Mouse (Mus musculus) heart, postnatal 14 days (tissue): ENCODE measurements around the gene Kat14. TPM values are rescaled to one million over a fixed set of nuclear protein-coding genes. Genes with fewer than 3 reads are reported as not detected.

ENCODE experiments used
- DNase-seq, 2 experiments: peaks; one replicate each; pipeline ENCODE4 v3.0.0; 2021 to 2022
- intact Hi-C: fragments of 180-260 bp; cut with DNase I; formaldehyde crosslinking; loops from one replicate; pipeline ENCODE4 v1.15.1; 2025
- total RNA-seq, 2 experiments: library from RNA; stranded (reverse); gene quantifications; 2 replicates each; pipeline ENCODE4 v1.2.3; 2021

Kat14 gene
- total RNA-seq, 2 experiments from 2014 or later = 23.7 to 25.0 TPM

DNA sequence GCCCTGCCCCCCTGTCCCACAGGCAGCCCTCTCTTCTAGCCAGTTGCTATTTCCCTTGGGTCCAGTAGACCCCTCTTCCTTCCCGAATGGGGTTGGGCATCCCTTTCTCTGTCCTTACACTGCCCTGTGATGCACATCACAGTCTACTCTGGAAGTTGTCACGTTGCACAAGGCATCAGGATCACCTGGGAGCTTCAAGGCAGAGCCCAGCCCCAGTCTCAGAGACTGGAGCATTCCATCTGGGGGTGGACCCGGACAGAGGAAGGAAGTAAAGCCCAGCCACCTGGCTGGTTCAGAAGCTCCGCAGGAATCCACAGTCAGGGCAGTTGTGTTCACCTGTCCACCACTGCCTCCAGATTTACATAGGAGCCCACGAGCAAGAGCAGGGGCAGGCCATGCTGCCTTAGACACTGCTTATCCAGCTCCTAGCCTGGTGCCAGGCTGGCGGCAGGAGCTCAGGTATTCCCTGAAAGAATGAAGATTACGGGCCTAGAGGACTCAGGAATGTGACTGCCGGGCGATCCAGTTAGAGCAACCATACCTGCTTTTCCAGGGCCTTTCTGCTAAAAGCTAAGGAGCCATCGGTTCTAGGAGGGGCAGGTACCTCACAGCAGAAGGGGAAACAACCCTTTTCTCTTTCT, 6.4 kb downstream of the Kat14 start:
- DNase-seq = no peak
- intact Hi-C loops = no loop called here

DNA sequence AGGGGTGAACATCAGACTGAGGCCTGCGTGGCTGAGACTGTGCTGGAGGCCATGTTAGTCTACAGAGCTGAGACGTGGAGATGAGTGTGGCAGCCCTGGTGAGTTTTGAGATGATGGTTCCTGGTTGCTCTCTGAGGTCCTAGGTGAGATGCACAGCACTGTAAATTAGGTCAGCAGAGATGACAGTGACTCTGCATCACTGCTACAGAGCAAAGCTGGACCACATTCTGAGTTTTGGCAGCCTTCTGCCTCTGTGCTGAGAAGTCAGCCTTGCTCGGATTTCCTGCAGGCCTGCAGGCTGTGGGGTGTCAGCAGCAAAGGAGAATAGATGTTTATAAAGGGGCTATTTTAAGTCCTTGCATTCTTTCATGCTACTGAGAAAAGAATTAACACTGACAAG, 12.5 kb downstream of the Kat14 start:
- no peak for DNase-seq
- intact Hi-C loops = no loop called here

DNA sequence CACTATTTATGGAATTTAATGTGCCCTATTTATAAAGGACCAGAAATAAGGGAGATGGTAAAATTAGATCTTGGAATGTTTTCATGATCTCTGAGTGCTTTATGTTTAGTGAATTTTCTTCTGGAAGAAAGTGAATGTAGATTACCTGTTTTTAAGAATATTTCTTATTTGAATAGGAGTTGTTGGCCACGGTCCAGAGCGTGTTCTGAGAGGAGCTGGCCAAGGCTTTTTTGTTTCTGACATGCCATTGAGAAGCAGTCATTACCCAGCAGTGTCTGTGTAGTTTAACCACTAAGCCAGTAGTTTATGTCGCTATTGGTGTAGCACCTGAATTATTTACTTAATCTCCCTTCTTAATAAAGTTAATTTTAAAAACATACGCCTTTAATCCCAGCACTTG, 13.0 kb downstream of the Kat14 start:
- no peak for DNase-seq
- intact Hi-C loops = no loop called here

DNA sequence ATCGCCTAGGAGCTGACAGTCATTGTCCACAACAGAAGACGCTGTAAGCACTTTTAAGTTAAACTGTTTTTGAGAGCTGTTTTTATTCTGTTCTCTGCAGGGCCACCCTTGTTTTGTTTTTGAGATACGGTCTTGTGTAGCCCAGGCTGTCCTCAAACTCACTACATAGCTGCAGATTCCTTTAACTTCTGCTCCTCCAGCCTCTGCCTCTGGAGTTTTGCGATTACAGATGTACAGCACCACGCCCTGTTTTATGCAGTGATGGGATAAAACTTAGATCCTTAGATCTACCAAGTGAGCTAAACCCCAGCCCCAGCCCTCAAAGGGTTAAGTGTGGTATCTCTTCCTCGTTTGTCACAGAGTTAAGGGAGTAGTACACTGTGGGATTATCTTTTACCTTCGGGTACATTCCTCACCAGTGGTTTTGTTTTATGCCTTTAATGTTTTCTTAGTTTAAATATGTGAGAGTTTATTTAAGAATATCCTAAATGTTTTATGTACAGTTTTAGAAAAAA, 13.9 kb downstream of the Kat14 start:
- intact Hi-C loops = no loop called here
- DNase-seq = no peak

DNA sequence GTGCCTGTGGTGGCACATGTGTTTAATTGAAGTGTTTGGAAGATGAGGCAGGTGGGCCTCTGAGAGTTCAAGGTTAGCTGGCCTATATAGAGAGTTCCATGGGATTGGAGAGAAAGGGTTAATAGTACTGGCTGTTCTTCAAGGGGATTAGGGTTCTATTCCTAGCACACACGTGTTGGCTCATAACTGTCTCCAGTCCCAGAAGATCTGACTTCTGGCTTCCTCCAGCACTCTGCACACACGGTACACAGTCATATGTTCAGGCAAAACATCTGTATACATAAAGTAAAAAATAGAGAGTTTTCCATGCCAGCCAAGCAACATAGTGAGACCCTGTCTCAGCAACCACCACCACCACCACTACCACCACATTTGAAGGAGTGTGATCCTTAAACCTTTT, 17.5 kb downstream of the Kat14 start:
- no peak for DNase-seq
- intact Hi-C loops = no loop called here

DNA sequence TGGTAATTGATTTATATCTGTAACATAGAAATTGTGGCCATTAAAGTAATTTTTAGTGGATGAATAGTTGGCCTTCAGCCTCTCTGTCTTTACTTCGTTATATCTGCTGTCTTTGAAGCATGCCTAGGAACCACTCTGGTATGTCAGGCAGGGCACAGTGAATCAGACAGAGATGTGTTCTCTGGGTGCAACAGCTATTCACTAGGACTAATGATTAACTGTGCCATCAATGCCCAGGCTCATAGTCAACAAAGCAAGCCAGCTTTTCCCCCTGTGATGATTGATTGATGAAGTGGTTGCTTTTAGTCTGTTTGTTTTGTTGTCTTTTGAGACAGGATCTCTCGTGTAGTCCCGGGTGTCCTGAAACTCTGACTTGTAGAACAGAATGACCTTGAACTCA, 19.6 kb downstream of the Kat14 start:
- intact Hi-C loops = no loop called here
- DNase-seq = no peak

DNA sequence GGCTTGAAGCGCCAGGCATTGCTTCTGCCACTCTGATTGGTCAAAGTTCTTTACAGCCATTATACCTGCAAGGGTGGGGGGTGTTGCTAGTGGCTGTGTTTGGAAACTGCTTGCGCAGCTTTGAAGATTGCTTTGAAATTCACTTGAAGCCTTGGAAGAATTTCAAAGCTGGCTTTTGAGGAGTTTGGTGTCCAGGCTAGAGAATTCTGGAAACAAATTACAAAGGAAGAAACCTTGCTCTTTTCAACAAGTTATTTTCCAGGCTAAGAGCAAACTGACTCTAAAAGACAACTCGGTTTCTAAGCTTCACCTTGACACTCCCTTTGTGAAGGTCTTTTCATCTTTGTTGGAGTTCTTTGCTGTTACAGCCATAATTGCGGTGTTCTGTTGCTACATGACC, 30.7 kb downstream of the Kat14 start:
- intact Hi-C loops = no loop called here

DNA sequence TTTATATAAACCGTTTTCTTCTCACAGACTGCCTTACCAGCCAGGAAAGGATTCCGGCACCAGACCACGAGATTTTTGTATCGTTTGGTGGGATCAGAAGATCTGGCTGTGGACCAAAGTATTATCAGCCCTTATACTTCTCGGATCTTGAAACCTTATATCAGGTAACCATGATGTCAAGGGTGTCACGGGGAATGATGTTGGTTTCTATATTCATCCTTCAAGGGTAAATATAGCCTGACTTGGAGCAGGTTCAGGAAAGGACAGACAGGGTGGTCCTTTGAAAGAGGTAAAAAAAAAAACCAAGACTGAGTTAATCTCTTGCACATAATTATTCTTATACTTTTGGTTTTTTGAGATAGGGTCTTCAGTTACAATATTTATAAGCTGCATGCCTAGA, 31.9 kb downstream of the Kat14 start:
- intact Hi-C loops = no loop called here
- DNase-seq = no peak

More for the DNA sequence above, 30.7 kb downstream of the Kat14 start:
- no peak for DNase-seq

DNA sequence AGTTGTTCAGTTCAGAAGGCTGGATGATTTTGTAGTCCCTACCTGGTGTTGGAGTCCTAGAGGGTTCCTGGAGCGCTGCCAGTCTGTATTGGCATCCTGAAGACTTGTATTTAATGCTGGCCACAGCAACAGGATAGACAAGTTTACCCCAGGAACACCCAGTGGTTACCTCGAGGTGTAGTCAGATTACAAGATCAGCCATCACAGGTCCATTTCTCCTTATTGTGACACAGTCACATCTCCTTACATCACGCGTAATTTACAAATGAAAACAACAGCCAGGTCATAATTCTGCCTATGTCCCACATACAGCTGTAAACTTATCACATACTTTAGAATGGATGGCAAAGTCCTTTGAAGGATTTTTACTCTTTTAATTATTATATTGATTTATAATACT, 40.3 kb downstream of the Kat14 start:
- intact Hi-C loops = no loop called here

DNA sequence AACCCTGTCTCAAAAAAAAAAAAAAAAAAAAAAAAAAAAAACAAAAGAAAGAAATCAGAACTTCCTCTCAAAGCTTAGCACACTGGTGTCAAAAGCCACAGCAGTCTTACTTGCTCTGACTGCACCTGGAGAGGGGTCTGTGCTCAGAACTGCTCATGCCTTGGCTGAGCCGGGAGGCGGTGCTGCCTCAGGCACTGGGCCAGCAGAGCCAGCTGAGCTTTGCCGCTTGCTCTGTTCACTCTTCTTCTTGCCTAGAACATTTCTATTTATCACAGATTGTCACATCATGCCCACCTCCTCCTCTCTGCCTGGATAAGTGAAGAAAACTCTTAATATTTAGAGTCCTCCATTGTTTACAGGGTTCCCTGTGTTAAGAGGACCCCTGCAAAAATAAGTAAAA, 41.8 kb downstream of the Kat14 start:
- intact Hi-C loops = no loop called here
- peak; percentile 17 to 27 for DNase-seq

More for the DNA sequence above, 40.3 kb downstream of the Kat14 start:
- DNase-seq = no peak

DNA sequence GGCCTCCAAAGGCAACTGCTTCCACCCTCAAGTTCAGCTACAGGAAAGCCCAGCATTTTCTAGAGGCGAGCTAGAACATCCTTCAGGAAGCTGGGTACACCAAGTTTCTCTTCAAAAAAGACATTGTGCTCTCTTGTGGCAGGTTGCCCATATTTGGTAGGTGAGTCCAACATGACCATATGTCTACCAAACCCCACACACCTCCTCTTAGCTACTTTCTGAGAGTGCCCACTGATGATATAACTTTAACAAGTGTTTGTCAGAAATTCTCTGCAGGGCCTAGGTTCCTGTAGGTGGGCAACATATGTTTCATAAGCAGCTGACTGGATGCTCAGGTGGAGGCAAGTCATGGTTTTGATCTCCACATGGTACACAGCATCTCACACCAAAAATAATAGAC, 45.9 kb downstream of the Kat14 start:
- intact Hi-C loops = no loop called here
- DNase-seq = no peak

DNA sequence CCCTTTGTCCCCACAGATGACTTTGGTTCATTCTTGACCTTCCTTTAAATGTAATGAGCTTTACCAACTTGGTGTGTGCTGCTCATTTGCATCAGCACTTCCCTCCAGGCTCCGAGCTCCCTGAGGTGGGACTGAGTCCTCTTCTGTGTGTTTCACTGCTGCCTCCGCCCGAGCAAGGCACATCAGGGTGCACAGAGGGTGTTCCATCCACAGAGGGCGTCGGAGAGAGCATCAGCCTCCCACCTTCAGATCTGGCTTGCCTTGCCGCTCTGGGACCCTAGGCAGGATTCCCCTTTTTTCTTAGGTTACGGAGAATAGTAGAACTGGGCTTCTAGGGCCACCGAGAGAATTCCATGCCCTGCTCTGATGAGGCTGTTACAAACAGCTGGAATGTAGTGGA, 48.1 kb downstream of the Kat14 start:
- intact Hi-C loops = no loop called here
- DNase-seq = no peak

DNA sequence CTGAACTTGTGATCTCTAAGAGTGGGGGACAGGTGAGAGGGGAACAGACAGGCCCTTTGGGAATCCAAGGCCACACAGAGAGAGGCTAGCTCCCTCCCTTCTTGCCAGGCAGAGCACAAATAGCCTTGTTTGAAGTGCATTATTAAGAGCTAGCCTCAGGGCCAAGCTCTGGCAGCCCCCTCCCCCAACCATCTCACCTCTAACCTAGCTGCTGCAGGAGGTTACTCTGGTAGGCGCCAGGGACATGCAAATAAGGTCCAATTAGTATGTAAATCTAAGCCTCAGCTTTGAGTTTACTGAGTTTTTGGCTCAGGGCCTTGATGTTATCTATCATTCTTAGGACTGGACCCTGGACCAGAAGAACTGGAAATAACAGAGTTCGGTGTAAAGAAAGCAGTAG, 49.3 kb downstream of the Kat14 start:
- intact Hi-C loops = no loop called here
- no peak for DNase-seq

DNA sequence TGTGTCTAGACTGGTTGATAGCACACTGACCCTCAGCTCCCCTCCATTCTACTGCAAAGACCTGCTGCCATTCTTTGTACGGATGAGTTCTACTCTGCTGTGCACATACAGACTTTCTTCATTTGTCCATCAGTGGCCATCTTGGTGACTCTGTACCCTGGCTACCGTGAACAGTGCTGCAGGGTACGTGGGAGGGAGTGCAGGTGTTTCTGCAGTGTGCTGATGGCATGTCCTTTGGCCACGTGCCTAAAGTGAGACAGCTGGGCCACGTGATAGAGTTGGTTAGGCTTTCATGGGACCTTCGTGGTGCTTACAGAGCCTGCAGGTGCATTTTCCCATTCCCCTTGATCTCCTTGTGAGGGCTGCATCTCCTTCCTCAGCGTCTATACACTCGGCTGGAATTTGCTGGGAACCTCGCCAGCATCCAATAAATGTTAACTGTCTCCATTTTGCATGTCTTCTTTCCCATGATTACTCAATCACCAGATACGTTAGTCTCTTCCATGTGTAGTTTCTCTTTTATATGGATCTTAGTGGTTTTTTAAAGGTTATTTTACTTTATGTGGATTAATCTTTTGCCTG, 53.4 kb downstream of the Kat14 start:
- DNase-seq = no peak
- intact Hi-C loops = no loop called here

DNA sequence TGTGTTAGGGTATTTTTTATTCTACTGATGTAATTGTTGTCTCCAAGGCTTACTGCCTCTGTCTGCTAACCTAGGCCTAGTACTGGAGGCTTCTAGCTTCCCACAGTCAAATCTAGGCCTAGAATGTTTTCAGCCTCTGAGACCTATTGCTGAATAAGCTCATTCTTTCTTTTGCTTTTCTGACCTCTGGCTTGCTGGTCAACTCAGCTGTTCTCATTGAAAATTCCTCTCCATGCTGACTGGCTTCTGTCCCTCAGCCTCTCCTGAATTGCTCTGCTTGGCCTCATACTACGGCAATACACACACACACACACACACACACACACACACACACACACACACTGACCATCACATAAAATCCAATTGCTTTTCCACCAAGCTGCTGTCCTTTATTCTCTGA, 57.0 kb downstream of the Kat14 start:
- DNase-seq = no peak
- intact Hi-C loops = no loop called here

DNA sequence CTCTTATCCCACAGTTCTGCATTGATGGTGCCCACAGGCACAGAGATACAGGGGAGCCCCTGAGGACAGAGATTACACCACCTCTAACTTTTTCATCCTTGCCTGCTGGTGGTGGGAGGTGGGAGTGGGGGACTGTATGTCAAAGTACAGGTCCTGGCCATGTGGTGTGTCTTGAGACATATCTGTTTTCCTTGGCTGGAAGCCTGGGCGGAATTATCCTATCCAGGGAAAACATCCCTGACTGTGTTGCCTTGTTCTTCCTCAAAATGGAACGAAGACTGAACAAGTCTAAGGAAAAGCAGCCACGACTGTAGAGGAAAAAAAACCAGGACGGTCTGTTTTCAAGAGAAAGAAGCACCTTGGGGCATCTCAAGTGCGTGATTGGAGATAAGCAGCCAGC, 59.1 kb downstream of the Kat14 start:
- intact Hi-C loops = no loop called here
- DNase-seq = peak in 1 of 2 experiments; percentile 12

DNA sequence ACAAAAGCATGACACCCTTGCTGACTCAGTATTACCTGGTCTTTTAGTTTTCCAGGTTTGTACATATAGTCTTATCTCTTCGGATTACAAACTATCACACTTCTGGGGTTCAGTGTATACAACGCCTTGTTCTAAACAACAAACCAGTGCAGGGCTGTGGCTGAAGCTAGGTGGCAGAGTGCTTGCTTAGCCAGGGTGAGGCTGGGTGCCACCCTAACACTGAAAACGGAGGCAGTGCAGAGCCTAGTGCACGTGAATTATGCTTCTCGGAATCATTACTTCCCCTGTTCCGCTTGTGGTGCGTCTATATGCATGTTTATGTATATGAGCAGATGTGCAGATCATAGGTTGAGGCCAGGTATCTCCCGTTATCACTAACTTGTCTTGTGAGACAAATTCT, 59.9 kb downstream of the Kat14 start:
- intact Hi-C loops = no loop called here
- no peak for DNase-seq

DNA sequence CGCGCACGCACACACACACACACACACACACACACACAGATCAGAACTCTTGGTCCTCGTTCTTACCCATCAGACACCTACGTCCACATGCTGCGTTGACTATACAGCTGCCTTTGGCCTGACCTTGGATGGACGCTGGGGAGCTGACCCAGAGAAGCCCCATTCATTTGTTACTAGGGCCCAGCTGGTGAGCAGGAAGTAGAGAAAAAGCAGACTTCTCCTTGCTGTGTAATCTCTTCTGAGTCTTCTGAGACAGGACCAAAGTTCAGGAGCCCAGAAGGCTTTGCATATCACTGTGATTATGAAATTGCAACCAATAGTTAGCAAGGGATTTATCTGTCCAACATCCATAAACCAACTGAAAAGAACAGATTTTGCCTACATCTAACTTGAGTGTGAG, 60.4 kb downstream of the Kat14 start:
- no peak for DNase-seq
- intact Hi-C loops = no loop called here

DNA sequence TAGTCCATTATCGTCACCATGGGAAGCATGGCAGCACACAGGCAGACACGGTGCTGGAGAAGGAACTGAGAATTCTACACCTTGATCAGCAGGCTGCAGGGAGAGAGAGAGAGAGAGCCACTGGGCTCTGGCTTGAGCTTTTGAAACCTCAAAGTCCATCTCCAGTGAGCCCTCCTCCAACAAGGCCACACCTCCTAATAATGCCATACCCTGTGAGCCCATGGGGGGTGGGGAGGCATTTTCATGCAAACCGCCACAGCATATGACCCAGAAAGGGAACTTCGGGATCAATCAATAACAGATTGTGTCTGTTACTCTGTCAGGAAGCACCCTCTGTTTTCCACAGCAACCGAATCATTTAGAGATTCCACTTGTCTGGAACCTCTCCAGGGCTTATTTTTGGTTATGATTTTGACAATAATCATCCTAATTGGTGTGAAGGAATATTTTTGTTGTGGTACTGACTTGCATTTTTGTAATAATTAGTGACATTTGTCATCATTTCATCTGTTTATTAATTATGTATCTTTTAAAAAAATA, 62.6 kb downstream of the Kat14 start:
- intact Hi-C loops = no loop called here
- no peak for DNase-seq

DNA sequence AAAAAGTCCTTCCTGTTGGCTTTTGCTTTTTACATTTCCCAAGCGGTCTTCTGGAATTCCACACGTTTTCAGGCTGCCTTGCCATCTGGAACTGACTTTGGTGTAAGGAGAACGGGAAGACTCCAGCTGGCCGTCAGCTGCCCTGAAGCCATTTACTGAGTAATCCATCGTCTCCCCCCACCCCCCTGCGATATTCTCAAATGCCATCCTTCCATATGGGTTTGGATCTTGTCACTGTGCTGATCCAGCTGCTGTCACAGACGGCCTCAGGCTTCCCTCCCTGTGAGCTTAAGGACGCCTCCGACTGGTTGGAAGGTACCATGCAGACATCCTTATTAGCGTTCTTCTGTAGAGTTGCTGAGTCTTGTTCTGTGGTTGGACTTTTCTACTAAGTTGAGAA, 66.9 kb downstream of the Kat14 start:
- intact Hi-C loops = no loop called here
- no peak for DNase-seq

DNA sequence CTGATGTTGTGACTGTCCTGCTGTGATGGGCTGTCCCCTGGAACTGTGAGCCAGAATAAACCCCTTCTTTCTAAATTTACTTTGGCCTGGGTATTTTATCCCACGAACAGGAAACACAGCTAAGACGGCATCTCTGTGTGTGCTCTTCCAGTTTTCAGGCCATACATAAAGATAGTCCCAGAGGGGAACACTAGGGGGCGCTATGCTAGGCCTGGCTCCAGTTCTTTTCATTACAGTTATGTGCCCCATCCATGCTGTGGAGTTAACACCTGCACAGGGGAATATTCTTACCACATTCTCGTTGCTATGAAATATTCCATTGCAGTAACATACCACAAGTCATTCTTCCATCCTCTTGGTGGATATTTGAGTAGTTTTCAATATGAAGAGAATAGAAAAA, 69.6 kb downstream of the Kat14 start:
- no peak for DNase-seq
- intact Hi-C loops = no loop called here

DNA sequence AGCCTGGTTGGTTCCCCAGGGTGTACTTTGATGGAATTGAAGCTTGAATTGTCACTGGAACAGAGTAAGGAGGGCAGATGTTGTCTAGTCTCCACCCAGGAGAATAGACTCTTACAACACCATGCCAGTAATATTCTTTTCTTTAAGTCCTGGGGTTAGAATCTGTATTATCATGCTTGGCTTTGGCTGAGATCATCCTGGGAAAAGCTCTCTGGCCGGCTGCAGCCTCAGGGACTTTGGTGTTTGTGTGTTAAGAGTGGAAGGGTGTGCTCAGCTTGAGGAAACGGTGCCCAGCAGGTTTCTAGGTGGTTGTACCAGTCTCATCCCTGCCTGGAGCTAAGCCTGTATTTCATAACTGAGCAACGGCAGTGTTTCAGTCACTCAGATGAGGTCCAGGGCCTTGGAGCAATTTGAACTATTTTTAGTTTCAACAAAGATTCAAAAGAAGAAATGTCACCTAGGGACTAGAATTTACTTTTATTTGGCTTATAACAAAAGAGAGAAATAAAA, 70.5 kb downstream of the Kat14 start:
- intact Hi-C loops = no loop called here
- no peak for DNase-seq
